Mouse (Mus musculus) MEL (cell line): Measurements from ENCODE around the gene Ints12.

Experiments
- CTCF ChIP-seq, 3 experiments: IDR thresholded peaks in 2 of 3; conservative IDR thresholded peaks in 1 of 3; 2 replicates each; pipeline ENCODE4 v1.5.1; 2011 to 2012; ENCODE audit warnings: low read length in 3 of 3, low read depth in 2 of 3, mild to moderate bottlenecking in 2 of 3, improper control_type of control experiment in 1 of 3, inconsistent platforms in 1 of 3, mixed read lengths in 1 of 3, moderate library complexity in 1 of 3; ENCODE audit not compliant: control insufficient read depth in 1 of 3, insufficient read depth in 1 of 3, poor library complexity in 1 of 3, severe bottlenecking in 1 of 3
- E2F4 ChIP-seq: IDR thresholded peaks from 2 replicates; pipeline ENCODE4 v1.6.1; 2011; ENCODE audit warnings: low read depth, low read length, improper control_type of control experiment, borderline replicate concordance
- EP300 ChIP-seq, 2 experiments: IDR thresholded peaks; 2 replicates each; pipeline ENCODE4 v1.6.1; 2011; ENCODE audit warnings: improper control_type of control experiment in 2 of 2, low read length in 2 of 2, low read depth in 1 of 2, mild to moderate bottlenecking in 1 of 2
- GATA1 ChIP-seq: IDR thresholded peaks from 2 replicates; pipeline ENCODE4 v1.6.1; 2011; ENCODE audit warnings: low read depth, low read length, improper control_type of control experiment
- HCFC1 ChIP-seq: IDR thresholded peaks from 2 replicates; pipeline ENCODE4 v1.6.1; 2012; ENCODE audit warnings: low read depth, mild to moderate bottlenecking, inconsistent platforms, low read length, improper control_type of control experiment, moderate library complexity
- KAT2A ChIP-seq: conservative IDR thresholded peaks from 2 replicates; pipeline ENCODE4 v1.6.1; 2012; ENCODE audit warnings: low read depth, low read length, improper control_type of control experiment, inconsistent platforms
- MXI1 ChIP-seq: IDR thresholded peaks from 2 replicates; pipeline ENCODE4 v1.6.1; 2011; ENCODE audit warnings: mild to moderate bottlenecking, low read depth, low read length, improper control_type of control experiment
- POLR2A ChIP-seq, 2 experiments: IDR thresholded peaks; 2 replicates each; pipeline ENCODE4 v1.6.1; 2011 to 2012; ENCODE audit warnings: low read length in 2 of 2, mild to moderate bottlenecking in 2 of 2, control low read depth in 1 of 2, improper control_type of control experiment in 1 of 2, low read depth in 1 of 2, moderate library complexity in 1 of 2; ENCODE audit not compliant: control insufficient read depth in 1 of 2, insufficient read depth in 1 of 2, poor library complexity in 1 of 2
- POLR2AphosphoS2 ChIP-seq: IDR thresholded peaks from 2 replicates; pipeline ENCODE4 v1.6.1; 2011; ENCODE audit warnings: low read length, improper control_type of control experiment
- USF1 ChIP-seq: IDR thresholded peaks from 2 replicates; pipeline ENCODE4 v1.6.1; 2014; ENCODE audit warnings: low read depth, mild to moderate bottlenecking, inconsistent platforms, low read length, improper control_type of control experiment, moderate library complexity

DNA sequence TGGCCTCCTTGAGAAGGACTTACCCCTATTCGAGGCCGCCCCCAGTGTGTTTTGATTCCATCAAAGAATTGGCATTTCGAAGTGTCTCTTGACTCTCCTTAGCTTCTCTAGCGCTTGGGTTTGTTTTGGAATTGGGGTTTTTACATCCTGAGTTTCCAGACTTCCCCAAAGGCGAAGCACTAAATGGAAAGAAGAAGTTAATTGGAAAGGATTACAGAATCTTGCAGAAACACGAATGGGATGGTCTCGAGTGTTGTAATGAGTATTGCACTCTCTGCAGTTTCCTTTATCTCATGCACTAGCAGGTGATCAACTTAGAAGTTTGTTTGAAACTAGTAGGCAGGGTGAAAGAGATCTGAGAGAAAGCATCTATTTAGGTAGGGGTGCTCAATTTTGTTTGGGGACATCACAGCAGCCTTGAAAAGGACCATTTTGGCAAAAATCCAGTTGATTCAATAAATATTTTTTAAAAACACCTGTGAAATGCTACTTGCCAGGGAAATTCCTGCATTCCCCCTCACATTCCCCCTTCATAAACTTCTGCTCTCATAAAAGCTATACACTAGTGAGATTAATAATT is 724 bp downstream of the Ints12 start:
- TF ChIP-seq EP300 (IDR thresholded peaks at IDR 0.05; ENCODE audit: low read depth in 1 of 2, low read length in 2 of 2), result no peak; a peak in 1 of 4 replicates
- TF ChIP-seq CTCF (IDR thresholded peaks at IDR 0.05 in 2 of 3, conservative IDR thresholded peaks at IDR 0.05 in 1 of 3; ENCODE audit: control insufficient read depth in 1 of 3, insufficient read depth in 1 of 3, low read depth in 2 of 3, low read length in 3 of 3, poor library complexity in 1 of 3, severe bottlenecking in 1 of 3), result no peak
- no peak for TF ChIP-seq KAT2A
- no peak for TF ChIP-seq POLR2A (IDR thresholded peaks at IDR 0.05; ENCODE audit: control insufficient read depth in 1 of 2, insufficient read depth in 1 of 2, low read depth in 1 of 2, low read length in 2 of 2, poor library complexity in 1 of 2)
- no peak for TF ChIP-seq MXI1
- no peak for TF ChIP-seq GATA1
- no peak for TF ChIP-seq USF1
- no peak for TF ChIP-seq POLR2AphosphoS2
- TF ChIP-seq HCFC1, result no peak
- no peak for TF ChIP-seq E2F4
